Mouse (Mus musculus): ENCODE measurements around the gene Dact3. TPM values are rescaled to one million over a fixed set of nuclear protein-coding genes. Genes with fewer than 3 reads are reported as not detected.
A peak's percentile ranks its signal among the peaks of the same experiment; 100 is the strongest.

Gene Dact3
- polyA plus RNA-seq, 1 experiment, result 9.2 TPM

DNA sequence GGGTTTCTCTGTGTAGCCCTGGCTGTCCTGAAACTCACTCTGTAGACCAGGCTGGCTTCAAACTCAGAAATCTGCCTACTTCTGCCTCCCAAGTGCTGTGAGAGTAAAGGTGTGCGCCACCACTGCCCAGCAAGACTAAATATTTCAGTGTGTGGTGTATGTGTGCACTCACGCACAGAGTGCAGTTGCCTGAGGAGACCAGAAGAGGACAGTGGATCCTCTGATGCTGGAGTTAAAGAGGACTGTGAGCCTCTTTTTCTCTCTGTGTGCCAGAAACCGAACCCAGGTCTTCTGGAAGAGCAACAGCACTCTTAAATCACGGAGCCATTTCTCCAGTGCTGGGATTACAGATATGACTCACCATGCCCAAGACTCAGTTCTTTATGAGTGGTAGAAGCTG lies 1.7 kb upstream of the Dact3 start:
- Histone ChIP-seq H3K27me3 (ENCODE audit: control insufficient read depth, insufficient read depth, low read length) (no peaks in the 10 kb centered on the region), H3K4me1 (ENCODE audit: control insufficient read depth, insufficient read depth, insufficient read length) (peaks cover 6% of the 10 kb centered on the region), H3K27ac (ENCODE audit: insufficient read depth, low read length) (no peak overlapping the region), H3K36me3 (ENCODE audit: control insufficient read depth, insufficient read depth, low read length) (peaks cover 23% of the 10 kb centered on the region), H3K4me3 (ENCODE audit: extremely low read depth, insufficient read depth, insufficient read length) (no peak overlapping the region)
- TF ChIP-seq CTCF (IDR thresholded peaks at IDR 0.05; ENCODE audit: extremely low read depth, insufficient read depth, insufficient read length, insufficient replicate concordance) (no peak), POLR2A (IDR thresholded peaks at IDR 0.05; ENCODE audit: low read depth, low read length) (no peak)
- 87% methylated on average over 4 of the region's 4 CpGs for WGBS
- DNase-seq (ENCODE audit: low read depth in 1 of 2, low spot score in 2 of 2), result no peak

GRCm38 (mm10) chr7:16874190-16874589 lies 927 bp upstream of the Dact3 start:
- Histone ChIP-seq H3K27ac (ENCODE audit: insufficient read depth, low read length) (peak overlapping the region; percentile 19; the same call in 1 of the 2 replicates), H3K27me3 (ENCODE audit: control insufficient read depth, insufficient read depth, low read length) (no peaks in the 10 kb centered on the region), H3K4me1 (ENCODE audit: control insufficient read depth, insufficient read depth, insufficient read length) (peaks cover 6% of the 10 kb centered on the region), H3K36me3 (ENCODE audit: control insufficient read depth, insufficient read depth, low read length) (peaks cover 16% of the 10 kb centered on the region), H3K4me3 (ENCODE audit: extremely low read depth, insufficient read depth, insufficient read length) (no peak overlapping the region)
- TF ChIP-seq CTCF (IDR thresholded peaks at IDR 0.05; ENCODE audit: extremely low read depth, insufficient read depth, insufficient read length, insufficient replicate concordance) (peak; percentile 93), POLR2A (IDR thresholded peaks at IDR 0.05; ENCODE audit: low read depth, low read length) (no peak)
- WGBS, result 2% methylated on average over 17 of the region's 17 CpGs
- DNase-seq (ENCODE audit: low read depth in 1 of 2, low spot score in 2 of 2), result peak; percentile 65 to 80

DNA sequence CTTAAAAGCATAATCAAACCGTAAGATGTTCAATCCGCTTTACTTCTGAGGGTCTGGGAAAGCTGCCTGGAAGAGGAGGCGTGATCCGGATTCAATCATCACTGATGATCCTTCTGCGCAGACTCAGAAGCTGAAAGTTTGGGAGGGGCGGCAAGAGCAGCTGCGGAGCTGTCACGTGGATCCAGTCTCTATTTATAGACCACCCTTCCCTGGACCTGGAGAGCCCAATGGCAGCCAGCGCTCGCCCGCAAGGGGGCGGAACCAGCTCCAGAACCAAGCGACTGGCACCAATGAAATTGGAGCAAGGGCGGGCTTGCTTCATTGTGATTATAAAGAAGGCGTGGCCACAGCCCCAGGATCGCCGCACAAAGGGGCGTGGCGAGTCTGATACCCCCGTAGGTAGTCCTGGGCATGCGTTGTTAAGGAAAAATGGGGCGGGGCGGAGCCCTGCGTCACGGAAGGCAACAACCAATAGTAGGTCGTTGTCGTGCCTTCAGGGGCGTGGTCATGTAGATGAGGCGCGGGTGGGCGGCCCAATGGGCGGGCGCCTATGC lies 284 bp upstream of the Dact3 start:
- Histone ChIP-seq H3K4me3 (ENCODE audit: extremely low read depth, insufficient read depth, insufficient read length) (peak overlapping the region; percentile 31), H3K27ac (ENCODE audit: insufficient read depth, low read length) (no peak overlapping the region), H3K27me3 (ENCODE audit: control insufficient read depth, insufficient read depth, low read length) (no peaks in the 10 kb centered on the region), H3K36me3 (ENCODE audit: control insufficient read depth, insufficient read depth, low read length) (peaks cover 10% of the 10 kb centered on the region), H3K4me1 (ENCODE audit: control insufficient read depth, insufficient read depth, insufficient read length) (peaks cover 6% of the 10 kb centered on the region)
- TF ChIP-seq CTCF (IDR thresholded peaks at IDR 0.05; ENCODE audit: extremely low read depth, insufficient read depth, insufficient read length, insufficient replicate concordance) (no peak), POLR2A (IDR thresholded peaks at IDR 0.05; ENCODE audit: low read depth, low read length) (no peak)
- WGBS, result under 1% methylated on average over 32 of the region's 33 CpGs
- DNase-seq (ENCODE audit: low read depth in 1 of 2, low spot score in 2 of 2), result peak; percentile 96 to 97

DNA sequence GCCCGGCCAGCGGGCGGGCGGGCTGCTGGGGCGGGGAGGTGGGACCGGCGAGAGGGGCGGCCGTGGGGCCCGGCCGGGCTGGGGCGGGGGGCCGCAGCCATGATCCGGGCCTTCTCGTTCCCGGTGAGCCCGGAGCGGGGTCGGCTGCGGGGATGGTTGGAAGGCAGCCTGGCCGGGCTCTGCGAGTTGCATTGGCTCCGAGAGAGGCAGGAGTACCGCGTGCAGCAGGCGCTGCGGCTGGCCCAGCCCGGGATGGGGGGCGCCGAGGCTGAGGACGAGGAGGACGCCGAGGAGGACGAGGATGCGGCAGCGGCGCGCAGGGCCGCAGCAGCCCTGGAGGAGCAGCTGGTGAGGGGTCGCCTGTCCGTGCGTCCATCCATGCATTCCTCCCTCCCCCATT lies 209 bp downstream of the Dact3 start:
- H3K27me3 ChIP-seq (ENCODE audit: control insufficient read depth, insufficient read depth, low read length), result no peaks in the 10 kb centered on the region
- H3K4me1 ChIP-seq (ENCODE audit: control insufficient read depth, insufficient read depth, insufficient read length), result peaks cover 6% of the 10 kb centered on the region
- H3K27ac ChIP-seq (ENCODE audit: insufficient read depth, low read length), result no peak overlapping the region
- peak overlapping the region; percentile 54 for H3K4me3 ChIP-seq (ENCODE audit: extremely low read depth, insufficient read depth, insufficient read length)
- DNase-seq (ENCODE audit: low read depth in 1 of 2, low spot score in 2 of 2), result no peak
- H3K36me3 ChIP-seq (ENCODE audit: control insufficient read depth, insufficient read depth, low read length), result peaks cover 6% of the 10 kb centered on the region
- no peak for TF ChIP-seq CTCF (IDR thresholded peaks at IDR 0.05; ENCODE audit: extremely low read depth, insufficient read depth, insufficient read length, insufficient replicate concordance)
- no peak for TF ChIP-seq POLR2A (IDR thresholded peaks at IDR 0.05; ENCODE audit: low read depth, low read length)
- 2% methylated on average over 35 of the region's 42 CpGs for WGBS

- H3K36me3 ChIP-seq (ENCODE audit: control insufficient read depth, insufficient read depth, low read length), result peaks cover 3% of the 10 kb centered on the region
- no peak overlapping the region for H3K27ac ChIP-seq (ENCODE audit: insufficient read depth, low read length)
- peaks cover 6% of the 10 kb centered on the region for H3K4me1 ChIP-seq (ENCODE audit: control insufficient read depth, insufficient read depth, insufficient read length)
- DNase-seq (ENCODE audit: low read depth in 1 of 2, low spot score in 2 of 2), result no peak
- H3K27me3 ChIP-seq (ENCODE audit: control insufficient read depth, insufficient read depth, low read length), result no peaks in the 10 kb centered on the region
- WGBS, result 36% methylated on average over 11 of the region's 11 CpGs
- TF ChIP-seq POLR2A (IDR thresholded peaks at IDR 0.05; ENCODE audit: low read depth, low read length) (no peak), CTCF (IDR thresholded peaks at IDR 0.05; ENCODE audit: extremely low read depth, insufficient read depth, insufficient read length, insufficient replicate concordance) (no peak)
- no peak overlapping the region for H3K4me3 ChIP-seq (ENCODE audit: extremely low read depth, insufficient read depth, insufficient read length)
These were observed 889 bp downstream of the Dact3 start for GRCm38 (mm10) chr7:16876006-16876405.

DNA sequence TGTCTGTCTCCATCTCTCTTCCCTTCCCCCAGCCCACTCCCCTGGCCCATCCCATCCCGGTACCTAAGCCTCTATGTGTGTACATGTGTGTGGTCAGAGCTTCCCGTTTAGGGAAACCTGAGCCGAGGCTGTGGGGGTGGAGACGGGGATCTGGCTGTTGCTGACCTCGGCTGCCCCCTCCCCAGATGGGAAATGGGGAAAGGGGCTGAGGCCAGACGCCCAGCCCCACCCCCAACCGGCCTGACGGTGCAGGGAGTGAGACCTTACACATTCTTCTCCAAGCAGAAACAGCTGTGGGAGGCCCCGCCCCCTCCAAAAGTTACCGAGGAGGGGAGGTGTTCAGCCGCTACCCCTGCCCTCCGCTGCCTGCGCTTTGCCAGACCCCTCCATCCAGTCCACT lies 1.5 kb downstream of the Dact3 start:
- WGBS, result 20% methylated on average over 13 of the region's 13 CpGs
- Histone ChIP-seq H3K4me3 (ENCODE audit: extremely low read depth, insufficient read depth, insufficient read length) (0 out of 2 replicates have a peak overlapping the region, but pooled peaks have one; percentile 4), H3K36me3 (ENCODE audit: control insufficient read depth, insufficient read depth, low read length) (peaks cover 1% of the 10 kb centered on the region), H3K27me3 (ENCODE audit: control insufficient read depth, insufficient read depth, low read length) (no peaks in the 10 kb centered on the region), H3K27ac (ENCODE audit: insufficient read depth, low read length) (no peak overlapping the region), H3K4me1 (ENCODE audit: control insufficient read depth, insufficient read depth, insufficient read length) (peaks cover 6% of the 10 kb centered on the region)
- DNase-seq (ENCODE audit: low read depth in 1 of 2, low spot score in 2 of 2), result no peak
- TF ChIP-seq POLR2A (IDR thresholded peaks at IDR 0.05; ENCODE audit: low read depth, low read length) (no peak), CTCF (IDR thresholded peaks at IDR 0.05; ENCODE audit: extremely low read depth, insufficient read depth, insufficient read length, insufficient replicate concordance) (no peak)

DNA sequence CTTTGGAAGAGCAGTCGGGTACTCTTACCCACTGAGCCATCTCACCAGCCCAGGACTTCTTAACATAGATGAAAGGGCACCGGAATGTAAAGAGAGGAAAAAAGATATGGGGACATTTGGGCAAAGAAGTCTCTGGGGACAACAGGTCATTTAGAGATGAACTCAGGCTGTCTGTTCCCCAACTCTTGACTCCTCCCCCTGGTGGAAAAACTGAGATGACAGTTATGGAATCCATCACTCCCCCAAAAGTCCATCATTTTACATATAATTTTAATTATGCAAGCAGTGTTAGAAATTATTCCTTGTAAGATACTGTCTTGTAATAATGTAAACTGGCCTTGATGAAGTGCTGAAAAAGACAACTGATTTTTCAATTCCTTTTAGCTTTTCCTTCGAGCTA lies 2.6 kb downstream of the Dact3 start:
- H3K27me3 ChIP-seq (ENCODE audit: control insufficient read depth, insufficient read depth, low read length), result no peaks in the 10 kb centered on the region
- TF ChIP-seq POLR2A (IDR thresholded peaks at IDR 0.05; ENCODE audit: low read depth, low read length) (no peak), CTCF (IDR thresholded peaks at IDR 0.05; ENCODE audit: extremely low read depth, insufficient read depth, insufficient read length, insufficient replicate concordance) (no peak)
- no peak overlapping the region for H3K4me3 ChIP-seq (ENCODE audit: extremely low read depth, insufficient read depth, insufficient read length)
- H3K27ac ChIP-seq (ENCODE audit: insufficient read depth, low read length), result no peak overlapping the region
- no peaks in the 10 kb centered on the region for H3K36me3 ChIP-seq (ENCODE audit: control insufficient read depth, insufficient read depth, low read length)
- H3K4me1 ChIP-seq (ENCODE audit: control insufficient read depth, insufficient read depth, insufficient read length), result peaks cover 6% of the 10 kb centered on the region
- no peak for DNase-seq (ENCODE audit: low read depth in 1 of 2, low spot score in 2 of 2)
- WGBS, result 79% methylated on average over 3 of the region's 3 CpGs

Measured in spleen, adult 2 months (tissue).